Mouse (Mus musculus): ENCODE data around the gene Kcnk5.

GRCm38 (mm10) chr14:20113964-20114363, 67.6 kb downstream of the Kcnk5 start:
- TF ChIP-seq MAX (IDR thresholded peaks at IDR 0.05; ENCODE audit: low read length) (no peak), ZNF384 (IDR thresholded peaks at IDR 0.05; ENCODE audit: low read depth, low read length) (no peak), TAL1 (IDR thresholded peaks at IDR 0.05; ENCODE audit: low read length) (no peak), ZC3H11A (IDR thresholded peaks at IDR 0.05; ENCODE audit: low read depth, low read length) (peak; percentile 88), CTCF (IDR thresholded peaks at IDR 0.05 in 2 of 3, conservative IDR thresholded peaks at IDR 0.05 in 1 of 3; ENCODE audit: control insufficient read depth in 1 of 3, insufficient read depth in 1 of 3, low read depth in 2 of 3, low read length in 3 of 3, poor library complexity in 1 of 3, severe bottlenecking in 1 of 3) (peak; percentile 82 to 96 (median 95)), CHD1 (IDR thresholded peaks at IDR 0.05; ENCODE audit: low read depth, low read length) (no peak), POLR2A (IDR thresholded peaks at IDR 0.05; ENCODE audit: control insufficient read depth in 1 of 2, insufficient read depth in 1 of 2, low read depth in 1 of 2, low read length in 2 of 2, poor library complexity in 1 of 2) (no peak), GATA1 (IDR thresholded peaks at IDR 0.05; ENCODE audit: low read depth, low read length) (no peak)

Data from MEL (cell line).